Mouse (Mus musculus) CH12.LX (cell line): ENCODE measurements at regions not wholly inside any gene's neighbourhood (a gene's known extent, or its start where the extent isn't known, plus 50 kb on each side); places are given as distances from the start of the nearest gene placed in this dataset.

Experiments used
- DNase-seq: peaks from one replicate; pipeline ENCODE4 v3.0.0-alpha.2; 2013; ENCODE audit errors: extremely low read depth
- H3K27ac ChIP-seq: 2 replicates; pipeline ENCODE4 v1.5.1; 2012; ENCODE audit warnings: low read depth, mild to moderate bottlenecking, control low read depth, moderate library complexity; ENCODE audit not compliant: insufficient read depth
- H3K27me3 ChIP-seq: replicated peaks from 2 replicates; pipeline ENCODE3; 2012; ENCODE audit warnings: inconsistent platforms
- H3K36me3 ChIP-seq, 2 experiments: replicated peaks in 1 of 2; 2 replicates each; pipeline versions ENCODE3 to v1.6.1; 2012; ENCODE audit warnings: inconsistent platforms in 1 of 2, low read length in 1 of 2, mild to moderate bottlenecking in 1 of 2, mixed read lengths in 1 of 2, moderate library complexity in 1 of 2; ENCODE audit not compliant: control insufficient read depth in 1 of 2, insufficient read depth in 1 of 2
- H3K4me1 ChIP-seq, 2 experiments: 2 replicates each; pipeline ENCODE4 v1.6.1; 2012; ENCODE audit warnings: inconsistent platforms in 1 of 2, moderate library complexity in 1 of 2; ENCODE audit not compliant: insufficient read depth in 2 of 2, control insufficient read depth in 1 of 2
- H3K4me2 ChIP-seq: 2 replicates; pipeline ENCODE4 v1.6.1; 2012; ENCODE audit warnings: low read depth, mild to moderate bottlenecking, control low read depth; ENCODE audit not compliant: poor library complexity, insufficient read depth, severe bottlenecking
- H3K4me3 ChIP-seq, 3 experiments: fragments of 150-350 bp in 1 of 3; sonication (generic) in 1 of 3; replicated peaks in 1 of 3; 2 replicates each; pipeline versions ENCODE3 to v1.5.1; 2011 to 2012; ENCODE audit warnings: low read depth in 2 of 3, low read length in 2 of 3, mild to moderate bottlenecking in 2 of 3, moderate library complexity in 2 of 3, control low read depth in 1 of 3, improper control_type of control experiment in 1 of 3, inconsistent platforms in 1 of 3, mixed read lengths in 1 of 3; ENCODE audit not compliant: poor library complexity in 1 of 3
- H3K79me2 ChIP-seq: replicated peaks from 2 replicates; pipeline ENCODE4 v1.6.1; 2012; ENCODE audit warnings: mild to moderate bottlenecking, moderate library complexity; ENCODE audit not compliant: control insufficient read depth, poor library complexity, insufficient read depth, severe bottlenecking; ENCODE audit errors: extremely low read depth
- H3K9ac ChIP-seq: 2 replicates; pipeline ENCODE4 v1.6.1; 2012; ENCODE audit warnings: low read depth, mild to moderate bottlenecking, control low read depth, moderate library complexity; ENCODE audit not compliant: insufficient read depth
- H3K9me3 ChIP-seq: replicated peaks from 2 replicates; pipeline ENCODE3; 2012; ENCODE audit warnings: low read length, inconsistent platforms, mixed read lengths
- BHLHE40 ChIP-seq: IDR thresholded peaks from 2 replicates; pipeline ENCODE4 v1.6.1; 2011; ENCODE audit warnings: mild to moderate bottlenecking, low read depth, low read length, improper control_type of control experiment
- CHD1 ChIP-seq: IDR thresholded peaks from 2 replicates; pipeline ENCODE4 v1.6.1; 2012; ENCODE audit warnings: low read depth, low read length, improper control_type of control experiment, inconsistent platforms
- CHD2 ChIP-seq: IDR thresholded peaks from 2 replicates; pipeline ENCODE4 v1.6.1; 2011; ENCODE audit warnings: low read length, improper control_type of control experiment
- CTCF ChIP-seq, 2 experiments: IDR thresholded peaks in 1 of 2; conservative IDR thresholded peaks in 1 of 2; 2 replicates each; pipeline ENCODE4 v1.5.1; 2011 to 2012; ENCODE audit warnings: low read depth in 2 of 2, low read length in 2 of 2, improper control_type of control experiment in 1 of 2, inconsistent platforms in 1 of 2, mild to moderate bottlenecking in 1 of 2, moderate library complexity in 1 of 2
- ELF1 ChIP-seq: IDR thresholded peaks from 2 replicates; pipeline ENCODE4 v1.6.1; 2014; ENCODE audit warnings: low read depth, mild to moderate bottlenecking, inconsistent platforms, low read length, improper control_type of control experiment
- EP300 ChIP-seq: IDR thresholded peaks from 2 replicates; pipeline ENCODE4 v1.6.1; 2011; ENCODE audit warnings: low read length, improper control_type of control experiment
- ETS1 ChIP-seq: conservative IDR thresholded peaks from 2 replicates; pipeline ENCODE4 v1.6.1; 2012; ENCODE audit warnings: low read depth, mild to moderate bottlenecking, inconsistent platforms, low read length, improper control_type of control experiment, moderate library complexity
- GABPA ChIP-seq: IDR thresholded peaks from 2 replicates; pipeline ENCODE4 v1.6.1; 2012; ENCODE audit warnings: low read depth, low read length, improper control_type of control experiment, inconsistent platforms; ENCODE audit not compliant: insufficient replicate concordance
- HCFC1 ChIP-seq: IDR thresholded peaks from 2 replicates; pipeline ENCODE4 v1.6.1; 2012; ENCODE audit warnings: low read depth, mild to moderate bottlenecking, inconsistent platforms, low read length, improper control_type of control experiment
- IRF4 ChIP-seq: IDR thresholded peaks from 2 replicates; pipeline ENCODE4 v1.6.1; 2014; ENCODE audit warnings: low read depth, mild to moderate bottlenecking, inconsistent platforms, low read length, improper control_type of control experiment
- JUND ChIP-seq: conservative IDR thresholded peaks from 2 replicates; pipeline ENCODE4 v1.6.1; 2011; ENCODE audit warnings: low read depth, low read length, improper control_type of control experiment
- KAT2A ChIP-seq: IDR thresholded peaks from 2 replicates; pipeline ENCODE4 v1.6.1; 2012; ENCODE audit warnings: low read length, improper control_type of control experiment, inconsistent platforms; ENCODE audit not compliant: insufficient replicate concordance
- MAFK ChIP-seq: IDR thresholded peaks from 2 replicates; pipeline ENCODE4 v1.6.1; 2011; ENCODE audit warnings: low read length, improper control_type of control experiment; ENCODE audit not compliant: insufficient replicate concordance
- MAX ChIP-seq: IDR thresholded peaks from 2 replicates; pipeline ENCODE4 v1.6.1; 2011; ENCODE audit warnings: low read length, improper control_type of control experiment
- MEF2A ChIP-seq: IDR thresholded peaks from 2 replicates; pipeline ENCODE4 v1.6.1; 2014; ENCODE audit warnings: low read depth, mild to moderate bottlenecking, inconsistent platforms, low read length, improper control_type of control experiment, borderline replicate concordance
- MXI1 ChIP-seq: IDR thresholded peaks from 2 replicates; pipeline ENCODE4 v1.6.1; 2011; ENCODE audit warnings: mild to moderate bottlenecking, low read depth, low read length, improper control_type of control experiment
- MYC ChIP-seq: IDR thresholded peaks from 2 replicates; pipeline ENCODE4 v1.6.1; 2011; ENCODE audit warnings: low read depth, mild to moderate bottlenecking, improper control_type of control experiment, low read length
- NRF1 ChIP-seq: IDR thresholded peaks from 2 replicates; pipeline ENCODE4 v1.6.1; 2014; ENCODE audit warnings: low read depth, mild to moderate bottlenecking, inconsistent platforms, low read length, improper control_type of control experiment, moderate library complexity
- PAX5 ChIP-seq: IDR thresholded peaks from 2 replicates; pipeline ENCODE4 v1.6.1; 2012; ENCODE audit warnings: low read length, inconsistent platforms, mixed read lengths
- POLR2A ChIP-seq: IDR thresholded peaks from 2 replicates; pipeline ENCODE4 v1.6.1; 2011; ENCODE audit warnings: low read depth, mild to moderate bottlenecking, improper control_type of control experiment, low read length
- POLR2AphosphoS2 ChIP-seq: IDR thresholded peaks from 2 replicates; pipeline ENCODE4 v1.6.1; 2011; ENCODE audit warnings: low read depth, low read length, improper control_type of control experiment
- RAD21 ChIP-seq: IDR thresholded peaks from 2 replicates; pipeline ENCODE4 v1.6.1; 2011; ENCODE audit warnings: low read depth, mild to moderate bottlenecking, low read length, improper control_type of control experiment, moderate library complexity
- SIN3A ChIP-seq: IDR thresholded peaks from 2 replicates; pipeline ENCODE4 v1.6.1; 2012; ENCODE audit warnings: low read length, improper control_type of control experiment, inconsistent platforms
- TBP ChIP-seq: conservative IDR thresholded peaks from 2 replicates; pipeline ENCODE4 v1.6.1; 2011; ENCODE audit warnings: low read depth, low read length, improper control_type of control experiment
- USF1 ChIP-seq: IDR thresholded peaks from 2 replicates; pipeline ENCODE4 v1.6.1; 2014; ENCODE audit warnings: low read depth, mild to moderate bottlenecking, inconsistent platforms, low read length, improper control_type of control experiment
- USF2 ChIP-seq: conservative IDR thresholded peaks from 2 replicates; pipeline ENCODE4 v1.6.1; 2011; ENCODE audit warnings: low read depth, low read length, improper control_type of control experiment
- ZC3H11A ChIP-seq: IDR thresholded peaks from 2 replicates; pipeline ENCODE4 v1.6.1; 2012; ENCODE audit warnings: low read depth, mild to moderate bottlenecking, inconsistent platforms, low read length, improper control_type of control experiment
- ZKSCAN1 ChIP-seq: IDR thresholded peaks from 2 replicates; pipeline ENCODE4 v1.6.1; 2012; ENCODE audit warnings: low read depth, inconsistent platforms, low read length, improper control_type of control experiment, borderline replicate concordance
- ZNF384 ChIP-seq: IDR thresholded peaks from 2 replicates; pipeline ENCODE4 v1.6.1; 2012; ENCODE audit warnings: low read depth, low read length, improper control_type of control experiment, inconsistent platforms
- dilution Hi-C: fragments of 300-500 bp; cut with MboI; formaldehyde crosslinking; loops from 2 replicates; pipeline ENCODE4 v1.14.3; 2020; ENCODE audit warnings: low sequenced_read_pairs; ENCODE audit not compliant: extremely low pct_unique_long_range_greater_than_20kb, extremely low pct_ligation_motif_present
- in situ Hi-C: fragments of 300-500 bp; cut with MboI; formaldehyde crosslinking; loops from 3 replicates; pipeline ENCODE4 v1.14.3; 2019; ENCODE audit warnings: low sequenced_read_pairs, low pct_ligation_motif_present, low pct_unique_long_range_greater_than_20kb, mixed read lengths

DNA sequence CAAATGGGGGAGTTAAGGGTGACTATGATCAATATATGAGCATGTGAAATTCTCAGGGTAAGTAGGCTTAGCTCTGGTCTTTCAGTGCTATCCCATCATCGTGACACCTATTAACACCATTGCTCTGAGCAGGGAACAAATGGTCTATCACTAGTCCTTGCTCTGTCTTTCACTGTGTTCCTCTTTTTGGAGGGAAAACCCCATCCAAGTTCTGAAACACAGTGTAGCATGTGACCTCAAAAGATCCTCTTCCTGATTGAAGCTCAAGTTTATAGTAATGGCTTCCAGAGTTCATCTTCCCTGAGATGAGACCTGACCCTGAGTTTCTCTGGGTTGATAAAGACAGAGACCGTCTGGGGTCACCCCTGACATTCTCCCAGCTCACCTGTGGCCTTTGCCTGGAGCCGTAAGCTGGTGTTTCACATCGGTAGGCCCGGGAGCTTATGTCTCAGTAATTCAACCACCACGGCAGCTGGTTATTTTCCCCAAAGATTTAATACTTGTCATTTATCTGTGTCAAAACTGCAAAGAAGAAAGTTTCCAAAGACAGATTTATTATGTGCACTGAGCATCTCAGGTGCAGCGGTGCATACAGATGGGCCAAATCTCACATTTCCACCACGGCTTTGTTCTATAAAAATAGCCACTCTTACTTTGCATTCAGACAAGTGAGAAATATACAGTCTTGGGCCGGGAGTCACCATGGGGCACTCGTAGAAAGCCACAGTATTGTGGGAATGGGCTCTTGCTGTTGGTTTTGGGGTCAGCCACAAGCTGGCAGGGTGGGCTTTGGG is 290.7 kb upstream of the Eif4g2 start:
- Histone ChIP-seq H3K36me3 (no peaks in the 10 kb centered on the region), H3K9ac (no peak overlapping the region), H3K4me1 (peaks cover 8 to 58% of the 10 kb centered on the region in 2 experiments; a peak in 3 of 4 replicates), H3K4me3 (no peak overlapping the region), H3K27ac (no peak overlapping the region), H3K27me3 (no peaks in the 10 kb centered on the region), H3K4me2 (no peak overlapping the region), H3K9me3 (no peaks in the 10 kb centered on the region), H3K79me2 (no peaks in the 10 kb centered on the region)
- TF ChIP-seq POLR2AphosphoS2 (no peak), ELF1 (no peak), MAFK (no peak), IRF4 (no peak), KAT2A (no peak), BHLHE40 (peak; percentile 52), TBP (no peak), HCFC1 (no peak), ZKSCAN1 (no peak), USF1 (no peak), PAX5 (no peak), CHD1 (no peak), NRF1 (no peak), SIN3A (no peak), GABPA (no peak), ZC3H11A (no peak), MXI1 (no peak), ZNF384 (no peak), EP300 (peak; percentile 57), ETS1 (0 out of 2 replicates have a peak, but pooled peaks have one; percentile 8), CTCF (conservative IDR thresholded peaks at IDR 0.05 in 1 of 2, IDR thresholded peaks at IDR 0.05 in 1 of 2; ENCODE audit: low read depth in 2 of 2, low read length in 2 of 2) (no peak), POLR2A (no peak), JUND (no peak), RAD21 (no peak), CHD2 (no peak), MEF2A (no peak), MYC (0 out of 2 replicates have a peak, but pooled peaks have one; percentile 30), USF2 (peak; percentile 41; the same call in 1 of the 2 replicates), MAX (peak; percentile 91)
- peak; percentile 85 for DNase-seq
- dilution Hi-C loops (no loop called here), in situ Hi-C loops (no loop called here)
